Mouse (Mus musculus) heart, embryonic 13.5 days (tissue): ENCODE results near the gene Lekr1. TPM values are rescaled to one million over a fixed set of nuclear protein-coding genes. Genes with fewer than 3 reads are reported as not detected.

Source experiments
- ATAC-seq: fragments of 200-750 bp; cut with Nextera tagmentation; 2 replicates; pipeline ENCODE4 v1.8.0; 2017; ENCODE audit warnings: moderate TSS enrichment; ENCODE audit not compliant: insufficient number of reproducible peaks, low FRiP score, low TSS enrichment; ENCODE audit errors: extremely low read depth
- H3K27ac ChIP-seq: fragments of 300-500 bp; sonication (generic); replicated peaks from 2 replicates; pipeline ENCODE4 v1.5.1; 2015; ENCODE audit warnings: moderate library complexity, mild to moderate bottlenecking, inconsistent platforms
- H3K27me3 ChIP-seq: fragments of 300-500 bp; sonication (generic); replicated peaks from 2 replicates; pipeline ENCODE4 v1.6.1; 2015; ENCODE audit warnings: mild to moderate bottlenecking, inconsistent platforms
- H3K36me3 ChIP-seq: fragments of 300-500 bp; sonication (generic); 2 replicates; pipeline ENCODE4 v1.6.1; 2015; ENCODE audit warnings: mild to moderate bottlenecking, inconsistent platforms
- H3K4me1 ChIP-seq: fragments of 300-500 bp; sonication (generic); 2 replicates; pipeline ENCODE4 v1.6.1; 2015; ENCODE audit warnings: inconsistent platforms
- H3K4me2 ChIP-seq: fragments of 300-500 bp; sonication (generic); 2 replicates; pipeline ENCODE4 v1.6.1; 2015; ENCODE audit warnings: inconsistent platforms, mild to moderate bottlenecking, moderate library complexity
- H3K4me3 ChIP-seq: fragments of 300-500 bp; sonication (generic); 2 replicates; pipeline ENCODE4 v1.5.1; 2015; ENCODE audit warnings: moderate library complexity, mild to moderate bottlenecking, inconsistent platforms
- H3K9ac ChIP-seq: fragments of 300-500 bp; sonication (generic); 2 replicates; pipeline ENCODE4 v1.6.1; 2015; ENCODE audit warnings: inconsistent platforms, mild to moderate bottlenecking, moderate library complexity
- H3K9me3 ChIP-seq: fragments of 300-500 bp; sonication (generic); 2 replicates; pipeline ENCODE4 v1.6.1; 2016; ENCODE audit warnings: inconsistent platforms
- WGBS: fragments of 180-500 bp; shearing (Covaris S2); methylation state at CpG from one replicate; pipeline ENCODE4 v1.1.7; 2015; ENCODE audit warnings: mixed read lengths; 5-methylcytosine and 5-hydroxymethylcytosine counted together
- polyA plus RNA-seq: library from polyadenylated mRNA; unstranded; fragments of >200 nt; fragmentation: Nextera tagmentation; extraction: Ambion mirVana; gene quantifications from 2 replicates; pipeline ENCODE4 v1.2.1, GENCODE M21; 2015

The Lekr1 gene
- polyA plus RNA-seq, 1 experiment from 2014 or later: 6.6 TPM

- WGBS: 77% methylated on average over 10 of the region's 10 CpGs
- no peak overlapping the region for H3K4me3 ChIP-seq
These were observed 150.0 kb downstream of the Lekr1 start for GRCm38 (mm10) chr3:65816012-65816411.

GRCm38 (mm10) chr3:65818597-65818996 lies 152.6 kb downstream of the Lekr1 start:
- H3K27ac ChIP-seq: no peak overlapping the region
- 81% methylated on average over 4 of the region's 4 CpGs for WGBS
- ATAC-seq: no peak
- H3K36me3 ChIP-seq: no peaks in the 10 kb centered on the region
- no peak overlapping the region for H3K9ac ChIP-seq
- H3K4me2 ChIP-seq: no peak overlapping the region
- peaks cover 19% of the 10 kb centered on the region for H3K4me1 ChIP-seq
- H3K4me3 ChIP-seq: no peak overlapping the region
- peaks cover under 1% of the 10 kb centered on the region for H3K9me3 ChIP-seq
- no peaks in the 10 kb centered on the region for H3K27me3 ChIP-seq

More at GRCm38 (mm10) chr3:65816012-65816411, 150.0 kb downstream of the Lekr1 start:
- no peak for ATAC-seq
- Histone ChIP-seq H3K27me3 (no peaks in the 10 kb centered on the region), H3K4me2 (no peak overlapping the region), H3K9me3 (no peaks in the 10 kb centered on the region), H3K36me3 (no peaks in the 10 kb centered on the region), H3K9ac (no peak overlapping the region), H3K27ac (no peak overlapping the region), H3K4me1 (peaks cover 19% of the 10 kb centered on the region)

- H3K36me3 ChIP-seq: no peaks in the 10 kb centered on the region
- H3K9me3 ChIP-seq: peaks cover 4% of the 10 kb centered on the region
- H3K4me2 ChIP-seq: peak overlapping the region; percentile 16
- 0 out of 2 replicates have a peak overlapping the region, but pooled peaks have one; percentile 8 for H3K9ac ChIP-seq
- peak overlapping the region; percentile 58 for H3K27ac ChIP-seq
- peaks cover 24% of the 10 kb centered on the region for H3K4me1 ChIP-seq
- 43% methylated on average over 6 of the region's 6 CpGs for WGBS
- H3K4me3 ChIP-seq: no peak overlapping the region
- ATAC-seq: no peak
- no peaks in the 10 kb centered on the region for H3K27me3 ChIP-seq
These were observed 153.8 kb downstream of the Lekr1 start for GRCm38 (mm10) chr3:65819841-65820240.

- Histone ChIP-seq H3K4me3 (no peak overlapping the region), H3K9ac (no peak overlapping the region), H3K27ac (0 out of 2 replicates have a peak overlapping the region, but pooled peaks have one; percentile 50), H3K36me3 (no peaks in the 10 kb centered on the region), H3K4me2 (no peak overlapping the region), H3K4me1 (peaks cover 46% of the 10 kb centered on the region), H3K9me3 (peaks cover 4% of the 10 kb centered on the region), H3K27me3 (no peaks in the 10 kb centered on the region)
- ATAC-seq: no peak
- 53% methylated on average over 3 of the region's 3 CpGs for WGBS
These were observed 158.9 kb downstream of the Lekr1 start for GRCm38 (mm10) chr3:65824886-65825285.

GRCm38 (mm10) chr3:65826716-65827115 lies 160.7 kb downstream of the Lekr1 start:
- 79% methylated on average over 6 of the region's 6 CpGs for WGBS
- no peak overlapping the region for H3K4me2 ChIP-seq
- no peaks in the 10 kb centered on the region for H3K36me3 ChIP-seq
- peaks cover 57% of the 10 kb centered on the region for H3K4me1 ChIP-seq
- no peak overlapping the region for H3K9ac ChIP-seq
- H3K27me3 ChIP-seq: no peaks in the 10 kb centered on the region
- H3K27ac ChIP-seq: no peak overlapping the region
- H3K4me3 ChIP-seq: no peak overlapping the region
- peaks cover 4% of the 10 kb centered on the region for H3K9me3 ChIP-seq
- no peak for ATAC-seq

GRCm38 (mm10) chr3:65827400-65827799 lies 161.4 kb downstream of the Lekr1 start:
- Histone ChIP-seq H3K27ac (no peak overlapping the region), H3K4me1 (peaks cover 64% of the 10 kb centered on the region), H3K9me3 (peaks cover 4% of the 10 kb centered on the region), H3K9ac (no peak overlapping the region), H3K4me3 (no peak overlapping the region), H3K36me3 (no peaks in the 10 kb centered on the region), H3K27me3 (no peaks in the 10 kb centered on the region), H3K4me2 (no peak overlapping the region)
- ATAC-seq: no peak
- 78% methylated on average over 5 of the region's 5 CpGs for WGBS

- no peak overlapping the region for H3K4me2 ChIP-seq
- H3K4me3 ChIP-seq: no peak overlapping the region
- H3K36me3 ChIP-seq: no peaks in the 10 kb centered on the region
- WGBS: 17% methylated on average over 3 of the region's 3 CpGs
- no peak overlapping the region for H3K9ac ChIP-seq
- no peaks in the 10 kb centered on the region for H3K27me3 ChIP-seq
- no peak for ATAC-seq
- peaks cover 4% of the 10 kb centered on the region for H3K9me3 ChIP-seq
- H3K4me1 ChIP-seq: peaks cover 70% of the 10 kb centered on the region
- peak overlapping the region; percentile 70 for H3K27ac ChIP-seq
These were observed 162.0 kb downstream of the Lekr1 start for GRCm38 (mm10) chr3:65828020-65828419.

- peak overlapping the region; percentile 25; the same call in 1 of the 2 replicates for H3K9ac ChIP-seq
- H3K36me3 ChIP-seq: no peaks in the 10 kb centered on the region
- H3K4me1 ChIP-seq: peaks cover 81% of the 10 kb centered on the region
- H3K27ac ChIP-seq: peak overlapping the region; percentile 70
- 0 out of 2 replicates have a peak overlapping the region, but pooled peaks have one; percentile 21 for H3K4me3 ChIP-seq
- ATAC-seq: peak; percentile 57; the same call in 1 of the 2 replicates
- 5% methylated on average over 7 of the region's 7 CpGs for WGBS
- peak overlapping the region; percentile 56 for H3K4me2 ChIP-seq
- H3K9me3 ChIP-seq: no peaks in the 10 kb centered on the region
- H3K27me3 ChIP-seq: no peaks in the 10 kb centered on the region
These were observed 163.2 kb downstream of the Lekr1 start for GRCm38 (mm10) chr3:65829230-65829629.

- H3K9ac ChIP-seq: no peak overlapping the region
- H3K4me1 ChIP-seq: peaks cover 74% of the 10 kb centered on the region
- no peaks in the 10 kb centered on the region for H3K27me3 ChIP-seq
- no peaks in the 10 kb centered on the region for H3K36me3 ChIP-seq
- no peaks in the 10 kb centered on the region for H3K9me3 ChIP-seq
- no peak for ATAC-seq
- WGBS: 41% methylated on average over 7 of the region's 7 CpGs
- no peak overlapping the region for H3K4me3 ChIP-seq
- no peak overlapping the region for H3K27ac ChIP-seq
- H3K4me2 ChIP-seq: peak overlapping the region; percentile 55; the same call in 1 of the 2 replicates
These were observed 164.0 kb downstream of the Lekr1 start for GRCm38 (mm10) chr3:65829943-65830483.

- Histone ChIP-seq H3K4me1 (peaks cover 68% of the 10 kb centered on the region), H3K9ac (no peak overlapping the region), H3K27ac (peak overlapping the region; percentile 30; the same call in 1 of the 2 replicates), H3K27me3 (no peaks in the 10 kb centered on the region), H3K4me2 (peak overlapping the region; percentile 55), H3K36me3 (no peaks in the 10 kb centered on the region), H3K9me3 (no peaks in the 10 kb centered on the region), H3K4me3 (no peak overlapping the region)
- ATAC-seq: no peak
- 6% methylated on average over 16 of the region's 16 CpGs for WGBS
These were observed 164.8 kb downstream of the Lekr1 start for GRCm38 (mm10) chr3:65830801-65831200.

- Histone ChIP-seq H3K9ac (no peak overlapping the region), H3K4me1 (peaks cover 72% of the 10 kb centered on the region), H3K27ac (peak overlapping the region; percentile 46; the same call in 1 of the 2 replicates), H3K9me3 (no peaks in the 10 kb centered on the region), H3K4me3 (no peak overlapping the region), H3K36me3 (no peaks in the 10 kb centered on the region), H3K27me3 (no peaks in the 10 kb centered on the region), H3K4me2 (peak overlapping the region; percentile 10; the same call in 1 of the 2 replicates)
- no peak for ATAC-seq
- WGBS: 26% methylated on average over 7 of the region's 7 CpGs
These were observed 166.4 kb downstream of the Lekr1 start for GRCm38 (mm10) chr3:65832398-65832797.

GRCm38 (mm10) chr3:65836435-65836834 lies 170.4 kb downstream of the Lekr1 start:
- Histone ChIP-seq H3K4me3 (no peak overlapping the region), H3K27ac (no peak overlapping the region), H3K4me2 (no peak overlapping the region), H3K4me1 (peaks cover 41% of the 10 kb centered on the region), H3K9ac (no peak overlapping the region), H3K9me3 (no peaks in the 10 kb centered on the region), H3K27me3 (no peaks in the 10 kb centered on the region), H3K36me3 (no peaks in the 10 kb centered on the region)
- ATAC-seq: no peak
- WGBS: 75% methylated on average over 5 of the region's 5 CpGs
